Mouse (Mus musculus) limb, embryonic 11.5 days (tissue): Measurements from ENCODE around the gene Gmfb. TPM values are rescaled to one million over a fixed set of nuclear protein-coding genes. Genes with fewer than 3 reads are reported as not detected.
"Not testable (repeated sequence)": the region's sequence is repeated elsewhere in the genome, so short reads cannot be mapped to it uniquely, and the experiment has no call there.

Experiments used
- ATAC-seq: fragments of 200-750 bp; cut with Nextera tagmentation; 2 replicates; pipeline ENCODE4 v1.8.0; 2017; ENCODE audit warnings: low read depth; ENCODE audit not compliant: insufficient number of reproducible peaks, low FRiP score, low TSS enrichment
- DNase-seq: peaks from one replicate; pipeline ENCODE4 v3.0.0-alpha.2; 2015; ENCODE audit warnings: low spot score
- H3K27ac ChIP-seq: fragments of 300-500 bp; sonication (generic); replicated peaks from 2 replicates; pipeline ENCODE4 v1.5.1; 2014; ENCODE audit warnings: low read depth, mild to moderate bottlenecking, low read length
- H3K27me3 ChIP-seq: fragments of 300-500 bp; sonication (generic); 2 replicates; pipeline ENCODE4 v1.6.1; 2014; ENCODE audit warnings: mild to moderate bottlenecking, low read length, mixed read lengths; ENCODE audit not compliant: control insufficient read depth, insufficient read depth
- H3K36me3 ChIP-seq: fragments of 300-500 bp; sonication (generic); 2 replicates; pipeline ENCODE4 v1.6.1; 2014; ENCODE audit warnings: mild to moderate bottlenecking, low read length, moderate library complexity, mixed read lengths; ENCODE audit not compliant: control insufficient read depth, insufficient read depth
- H3K4me1 ChIP-seq: fragments of 300-500 bp; sonication (generic); 2 replicates; pipeline ENCODE4 v1.6.1; 2014; ENCODE audit warnings: low read length, mixed read lengths; ENCODE audit not compliant: control insufficient read depth, insufficient read depth
- H3K4me2 ChIP-seq: fragments of 300-500 bp; sonication (generic); 2 replicates; pipeline ENCODE4 v1.6.1; 2014; ENCODE audit warnings: low read depth, mild to moderate bottlenecking, moderate library complexity; ENCODE audit not compliant: severe bottlenecking
- H3K4me3 ChIP-seq: fragments of 300-500 bp; sonication (generic); 2 replicates; pipeline ENCODE4 v1.5.1; 2014; ENCODE audit warnings: low read depth, low read length
- H3K9ac ChIP-seq: fragments of 300-500 bp; sonication (generic); 2 replicates; pipeline ENCODE4 v1.6.1; 2014; ENCODE audit warnings: mild to moderate bottlenecking, low read length
- H3K9me3 ChIP-seq: fragments of 300-500 bp; sonication (generic); 2 replicates; pipeline ENCODE4 v1.6.1; 2016; ENCODE audit warnings: low read length; ENCODE audit not compliant: control insufficient read depth
- WGBS: fragments of 180-500 bp; shearing (Covaris S2); extraction: QIAGEN DNeasy Blood & Tissue Kit; methylation state at CpG from one replicate; pipeline ENCODE4 v1.1.7; 2014; 5-methylcytosine and 5-hydroxymethylcytosine counted together
- polyA plus RNA-seq: library from polyadenylated mRNA; unstranded; fragments of >200 nt; fragmentation: Nextera tagmentation; extraction: Ambion mirVana; gene quantifications from 2 replicates; pipeline ENCODE4 v1.2.1, GENCODE M21; 2014

The Gmfb gene
- polyA plus RNA-seq, 1 experiment from 2014 or later = 99.2 TPM

GRCm38 (mm10) chr14:46832354-46833272, 10.6 kb upstream of the Gmfb start:
- no peak; the same call in 1 of the 2 replicates for ATAC-seq

DNA sequence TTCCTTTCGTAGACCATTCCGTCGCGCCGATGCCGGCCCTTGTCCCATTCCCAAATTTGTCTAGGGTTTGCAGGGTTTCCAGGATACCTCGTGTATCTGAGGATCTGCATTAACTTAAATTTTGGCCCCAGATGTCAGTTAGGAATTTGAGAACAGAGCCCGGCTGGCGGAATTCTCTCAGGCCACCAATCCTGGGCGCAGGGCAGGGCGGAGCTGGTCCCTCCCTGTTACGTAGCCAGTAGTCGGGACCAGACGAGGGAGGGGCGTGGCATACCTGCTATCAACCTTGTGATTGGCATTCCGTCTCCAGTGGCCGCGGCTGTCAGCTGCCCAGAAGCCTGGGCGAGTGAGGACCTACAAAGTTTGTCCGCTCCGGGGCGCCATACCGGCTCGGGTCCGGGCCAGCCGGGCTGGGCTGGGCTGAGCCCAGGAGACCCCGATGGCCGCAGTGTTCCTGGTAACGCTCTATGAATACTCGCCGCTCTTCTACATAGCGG, 9.8 kb upstream of the Gmfb start, which contains the start of gene Cgrrf1:
TSS of gene Cgrrf1 (plus strand) at position 289 of the 497 bp plus-strand sequence.
- no peaks in the 10 kb centered on the region for H3K9me3 ChIP-seq
- no peaks in the 10 kb centered on the region for H3K27me3 ChIP-seq
- peak within 1 kb of the TSS; percentile 82 for H3K9ac ChIP-seq
- peak within 1 kb of the TSS; percentile 69 for H3K4me2 ChIP-seq
- DNase-seq = peak; percentile 97
- no peaks in the 10 kb centered on the region for H3K36me3 ChIP-seq
- ATAC-seq = peak; percentile 99
- whole genome bisulfite sequencing = under 1% methylated on average over 32 of the region's 32 CpGs
- no peaks in the 10 kb centered on the region; the same call in 1 of the 2 replicates for H3K4me1 ChIP-seq
- no peak within 1 kb of the TSS; the same call in 1 of the 2 replicates for H3K27ac ChIP-seq
- peak within 1 kb of the TSS; percentile 78 for H3K4me3 ChIP-seq

More at GRCm38 (mm10) chr14:46832354-46833272, 10.6 kb upstream of the Gmfb start:
- DNase-seq = peak; percentile 23
- WGBS = 9% methylated on average over 40 of the region's 40 CpGs
- H3K4me2 ChIP-seq = peak overlapping the region; percentile 69
- no peaks in the 10 kb centered on the region; the same call in 1 of the 2 replicates for H3K4me1 ChIP-seq
- no peaks in the 10 kb centered on the region for H3K9me3 ChIP-seq
- no peak overlapping the region for H3K27ac ChIP-seq
- peak overlapping the region; percentile 82 for H3K9ac ChIP-seq
- H3K36me3 ChIP-seq = no peaks in the 10 kb centered on the region
- peak overlapping the region; percentile 78 for H3K4me3 ChIP-seq
- H3K27me3 ChIP-seq = no peaks in the 10 kb centered on the region

DNA sequence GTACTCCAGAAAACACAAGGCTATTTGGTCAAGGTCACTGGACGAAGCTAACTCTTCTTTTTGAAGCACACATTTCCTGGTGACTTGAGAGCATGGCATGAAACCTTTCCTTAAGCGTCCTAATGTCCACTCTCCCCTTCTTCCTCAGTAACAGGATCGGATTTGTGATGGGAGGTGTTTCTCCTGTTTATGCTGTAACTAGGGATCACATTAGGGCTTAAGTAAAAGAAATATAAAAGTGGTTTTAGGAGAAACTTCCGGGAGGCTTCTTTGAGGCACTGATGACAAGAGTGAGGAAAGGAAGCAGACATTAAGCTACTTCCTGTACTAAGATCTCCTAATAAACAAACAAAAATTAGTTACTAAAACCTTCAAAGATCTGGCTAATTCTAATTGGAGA, 9.3 kb upstream of the Gmfb start:
- peak overlapping the region; percentile 78 for H3K4me3 ChIP-seq
- no peak for DNase-seq
- ATAC-seq = no peak
- 7% methylated on average over 4 of the region's 4 CpGs for WGBS
- H3K36me3 ChIP-seq = no peaks in the 10 kb centered on the region
- H3K27me3 ChIP-seq = no peaks in the 10 kb centered on the region
- H3K9me3 ChIP-seq = no peaks in the 10 kb centered on the region
- H3K27ac ChIP-seq = no peak overlapping the region
- H3K9ac ChIP-seq = no peak overlapping the region
- H3K4me1 ChIP-seq = no peaks in the 10 kb centered on the region; the same call in 1 of the 2 replicates
- H3K4me2 ChIP-seq = peak overlapping the region; percentile 69

- no peaks in the 10 kb centered on the region; the same call in 1 of the 2 replicates for H3K4me1 ChIP-seq
- no peak for ATAC-seq
- H3K27ac ChIP-seq = no peak overlapping the region
- H3K9me3 ChIP-seq = no peaks in the 10 kb centered on the region
- no peak overlapping the region for H3K9ac ChIP-seq
- WGBS = 66% methylated on average over 1 of the region's 1 CpGs
- DNase-seq = no peak
- no peak overlapping the region for H3K4me2 ChIP-seq
- no peak overlapping the region for H3K4me3 ChIP-seq
- H3K27me3 ChIP-seq = no peaks in the 10 kb centered on the region
- no peaks in the 10 kb centered on the region for H3K36me3 ChIP-seq
These were observed 5.4 kb upstream of the Gmfb start for GRCm38 (mm10) chr14:46827430-46827829.

GRCm38 (mm10) chr14:46823996-46824395, 2.0 kb upstream of the Gmfb start:
- H3K4me1 ChIP-seq = peaks cover 5% of the 10 kb centered on the region
- WGBS = 87% methylated on average over 2 of the region's 2 CpGs
- no peak for DNase-seq
- no peak overlapping the region for H3K4me2 ChIP-seq
- H3K36me3 ChIP-seq = no peaks in the 10 kb centered on the region
- no peaks in the 10 kb centered on the region for H3K27me3 ChIP-seq
- H3K27ac ChIP-seq = no peak overlapping the region
- ATAC-seq = no peak
- H3K9ac ChIP-seq = no peak overlapping the region
- no peak overlapping the region for H3K4me3 ChIP-seq
- H3K9me3 ChIP-seq = no peaks in the 10 kb centered on the region

DNA sequence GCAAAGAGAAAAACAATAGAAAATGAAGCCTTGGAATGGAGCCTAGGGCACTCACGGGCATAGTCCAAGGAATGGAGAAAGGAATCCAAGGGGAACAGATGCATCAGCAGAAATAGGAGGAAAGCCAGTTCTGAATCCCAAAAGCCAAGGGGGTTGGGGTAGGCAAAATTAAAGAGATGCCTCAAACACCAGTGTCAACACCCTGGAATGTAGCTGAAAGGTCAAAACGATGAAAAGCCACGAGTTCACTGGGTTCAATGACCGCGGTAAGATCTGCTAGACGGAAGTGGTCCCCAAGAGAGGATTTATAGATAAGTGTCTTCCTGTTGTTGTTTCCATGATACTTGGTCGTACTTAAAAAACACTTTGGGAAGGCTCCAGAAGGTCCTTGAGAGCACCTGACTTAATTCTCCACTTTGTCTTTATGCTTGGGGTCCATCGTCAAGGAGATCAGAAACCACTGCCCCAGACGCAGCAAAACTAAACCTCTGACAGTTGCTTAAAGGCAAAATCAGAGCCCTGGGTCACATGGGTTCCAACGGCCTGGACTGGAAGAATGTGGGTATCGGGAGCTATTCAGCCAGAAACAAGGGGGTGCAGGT, 670 bp downstream of the Gmfb start:
- no peak for DNase-seq
- under 1% methylated on average over 11 of the region's 11 CpGs for WGBS
- peak overlapping the region; percentile 87 for H3K9ac ChIP-seq
- no peaks in the 10 kb centered on the region for H3K27me3 ChIP-seq
- peak overlapping the region; percentile 63 for H3K4me2 ChIP-seq
- H3K36me3 ChIP-seq = no peaks in the 10 kb centered on the region
- peaks cover 5% of the 10 kb centered on the region for H3K4me1 ChIP-seq
- ATAC-seq = no peak
- H3K9me3 ChIP-seq = no peaks in the 10 kb centered on the region
- H3K4me3 ChIP-seq = peak overlapping the region; percentile 85
- H3K27ac ChIP-seq = peak overlapping the region; percentile 81

GRCm38 (mm10) chr14:46819961-46820360, 2.1 kb downstream of the Gmfb start:
- ATAC-seq, DNase-seq, H3K4me2 ChIP-seq, H3K9me3 ChIP-seq, H3K4me3 ChIP-seq, H3K4me1 ChIP-seq, H3K36me3 ChIP-seq, H3K27me3 ChIP-seq, H3K9ac ChIP-seq, H3K27ac ChIP-seq: not testable (repeated sequence)
- whole genome bisulfite sequencing = 90% methylated on average over 5 of the region's 6 CpGs

- 94% methylated on average over 7 of the region's 7 CpGs for WGBS
- H3K9ac ChIP-seq = no peak overlapping the region
- no peaks in the 10 kb centered on the region for H3K9me3 ChIP-seq
- DNase-seq (no peak), ATAC-seq (no peak)
- H3K27ac ChIP-seq = no peak overlapping the region
- H3K4me1 ChIP-seq = peaks cover 5% of the 10 kb centered on the region
- H3K27me3 ChIP-seq = no peaks in the 10 kb centered on the region
- H3K4me3 ChIP-seq = no peak overlapping the region
- H3K4me2 ChIP-seq = no peak overlapping the region
- H3K36me3 ChIP-seq = peaks cover 6% of the 10 kb centered on the region; the same call in 1 of the 2 replicates
These were observed 3.3 kb downstream of the Gmfb start for GRCm38 (mm10) chr14:46818743-46819142.
